Mouse (Mus musculus) bone marrow macrophage, adult 2 months (primary cell): ENCODE data around the gene Scarb1. TPM values are rescaled to one million over a fixed set of nuclear protein-coding genes. Genes with fewer than 3 reads are reported as not detected.

Source experiments
- H3K27ac ChIP-seq: 2 replicates; pipeline ENCODE4 v1.5.1; 2012; ENCODE audit warnings: low read depth, low read length; ENCODE audit not compliant: insufficient read depth
- H3K4me1 ChIP-seq: 2 replicates; pipeline ENCODE4 v1.6.1; 2012; ENCODE audit warnings: low read length; ENCODE audit not compliant: control insufficient read depth, insufficient read depth
- H3K4me3 ChIP-seq: 2 replicates; pipeline ENCODE4 v1.5.1; 2012; ENCODE audit warnings: mild to moderate bottlenecking, low read length, moderate library complexity; ENCODE audit not compliant: insufficient read depth
- CTCF ChIP-seq: IDR thresholded peaks from 2 replicates; pipeline ENCODE4 v1.5.1; 2012; ENCODE audit warnings: low read depth, mild to moderate bottlenecking, low read length, moderate library complexity
- POLR2A ChIP-seq: IDR thresholded peaks from 2 replicates; pipeline ENCODE4 v1.6.1; 2012; ENCODE audit warnings: mild to moderate bottlenecking, low read depth, low read length, borderline replicate concordance
- polyA plus RNA-seq: library from polyadenylated mRNA; stranded (reverse); fragments of >200 nt; gene quantifications from 2 replicates; pipeline ENCODE4 v1.2.4, GENCODE M21; 2012; ENCODE audit not compliant: missing spikeins, insufficient read depth, insufficient read length

Scarb1 gene
- polyA plus RNA-seq, 1 experiment, result 120 TPM

- no peak overlapping the region for H3K4me3 ChIP-seq
- no peak for TF ChIP-seq CTCF
- no peak for TF ChIP-seq POLR2A
- peaks cover under 1% of the 10 kb centered on the region; the same call in 1 of the 2 replicates for H3K4me1 ChIP-seq
- no peak overlapping the region for H3K27ac ChIP-seq
Observed at GRCm38 (mm10) chr5:125266128-125266527, 74.8 kb downstream of the Scarb1 start.

GRCm38 (mm10) chr5:125264700-125265099, 76.2 kb downstream of the Scarb1 start:
- no peak overlapping the region for H3K27ac ChIP-seq
- TF ChIP-seq CTCF, result no peak
- TF ChIP-seq POLR2A, result no peak
- no peak overlapping the region for H3K4me3 ChIP-seq
- H3K4me1 ChIP-seq, result no peaks in the 10 kb centered on the region

GRCm38 (mm10) chr5:125262578-125262977, 78.3 kb downstream of the Scarb1 start:
- Histone ChIP-seq H3K27ac (no peak overlapping the region), H3K4me1 (no peaks in the 10 kb centered on the region), H3K4me3 (no peak overlapping the region)
- TF ChIP-seq CTCF (no peak), POLR2A (no peak)

GRCm38 (mm10) chr5:125253917-125254316, 87.0 kb downstream of the Scarb1 start:
- TF ChIP-seq CTCF, result no peak
- TF ChIP-seq POLR2A, result no peak
- Histone ChIP-seq H3K4me3 (no peak overlapping the region), H3K27ac (no peak overlapping the region), H3K4me1 (peaks cover 5% of the 10 kb centered on the region; the same call in 1 of the 2 replicates)

- H3K27ac ChIP-seq, result no peak overlapping the region
- H3K4me3 ChIP-seq, result no peak overlapping the region
- TF ChIP-seq CTCF (no peak), POLR2A (no peak)
- peaks cover 5% of the 10 kb centered on the region; the same call in 1 of the 2 replicates for H3K4me1 ChIP-seq
Observed at GRCm38 (mm10) chr5:125253448-125253847, 87.4 kb downstream of the Scarb1 start.

GRCm38 (mm10) chr5:125252664-125253063, 88.2 kb downstream of the Scarb1 start:
- Histone ChIP-seq H3K4me1 (peaks cover 5% of the 10 kb centered on the region; the same call in 1 of the 2 replicates), H3K4me3 (no peak overlapping the region), H3K27ac (no peak overlapping the region)
- TF ChIP-seq CTCF (no peak), POLR2A (no peak)

- Histone ChIP-seq H3K4me3 (no peak overlapping the region), H3K4me1 (peaks cover 5% of the 10 kb centered on the region; the same call in 1 of the 2 replicates), H3K27ac (no peak overlapping the region)
- TF ChIP-seq POLR2A (no peak), CTCF (peak; percentile 71)
Observed at GRCm38 (mm10) chr5:125251885-125252615, 88.8 kb downstream of the Scarb1 start.

- TF ChIP-seq POLR2A, result no peak
- TF ChIP-seq CTCF, result no peak
- H3K27ac ChIP-seq, result no peak overlapping the region
- no peak overlapping the region for H3K4me3 ChIP-seq
Observed at GRCm38 (mm10) chr5:125249187-125249586, 91.7 kb downstream of the Scarb1 start.

GRCm38 (mm10) chr5:125246711-125247110, 94.2 kb downstream of the Scarb1 start:
- TF ChIP-seq CTCF (no peak), POLR2A (no peak)
- Histone ChIP-seq H3K4me1 (peaks cover 6% of the 10 kb centered on the region), H3K27ac (no peak overlapping the region), H3K4me3 (no peak overlapping the region)

More at GRCm38 (mm10) chr5:125249187-125249586, 91.7 kb downstream of the Scarb1 start:
- H3K4me1 ChIP-seq, result peaks cover 9% of the 10 kb centered on the region

GRCm38 (mm10) chr5:125245534-125246151, 95.3 kb downstream of the Scarb1 start:
- TF ChIP-seq CTCF (no peak), POLR2A (no peak)
- Histone ChIP-seq H3K4me1 (peaks cover 6% of the 10 kb centered on the region), H3K4me3 (peak overlapping the region; percentile 36), H3K27ac (no peak overlapping the region)
